Mouse (Mus musculus) forebrain, embryonic 14.5 days (tissue): Measurements from ENCODE around the gene Ostn. TPM values are rescaled to one million over a fixed set of nuclear protein-coding genes. Genes with fewer than 3 reads are reported as not detected.

Source experiments
- ATAC-seq: fragments of 200-750 bp; cut with Nextera tagmentation; 2 replicates; pipeline ENCODE4 v1.8.0; 2017; ENCODE audit warnings: mild to moderate bottlenecking, moderate library complexity
- DNase-seq: peaks from one replicate; pipeline ENCODE4 v3.0.0-alpha.2; 2015; ENCODE audit warnings: low spot score
- H3K27ac ChIP-seq: fragments of 300-500 bp; sonication (generic); 2 replicates; pipeline ENCODE4 v1.5.1; 2014; ENCODE audit warnings: low read depth, mild to moderate bottlenecking, control low read depth, low read length, moderate library complexity
- H3K27me3 ChIP-seq: fragments of 300-500 bp; sonication (generic); replicated peaks from 2 replicates; pipeline ENCODE4 v1.6.1; 2014; ENCODE audit warnings: low read length, control low read depth, mixed read lengths; ENCODE audit not compliant: control insufficient read depth, insufficient read depth
- H3K36me3 ChIP-seq: fragments of 300-500 bp; sonication (generic); 2 replicates; pipeline ENCODE4 v1.6.1; 2014; ENCODE audit warnings: low read length, control low read depth; ENCODE audit not compliant: control insufficient read depth, insufficient read depth
- H3K4me1 ChIP-seq: fragments of 300-500 bp; sonication (generic); 2 replicates; pipeline ENCODE4 v1.6.1; 2014; ENCODE audit warnings: antibody characterized with exemption, low read length, control low read depth; ENCODE audit not compliant: control insufficient read depth, insufficient read depth
- H3K4me2 ChIP-seq: fragments of 300-500 bp; sonication (generic); 2 replicates; pipeline ENCODE4 v1.6.1; 2014; ENCODE audit warnings: mild to moderate bottlenecking, control low read depth, low read length
- H3K4me3 ChIP-seq: fragments of 300-500 bp; sonication (generic); 2 replicates; pipeline ENCODE4 v1.5.1; 2014; ENCODE audit warnings: low read depth, low read length, control low read depth
- H3K9ac ChIP-seq: fragments of 300-500 bp; sonication (generic); 2 replicates; pipeline ENCODE4 v1.6.1; 2014; ENCODE audit warnings: mild to moderate bottlenecking, low read length, control low read depth, moderate library complexity
- H3K9me3 ChIP-seq: fragments of 300-500 bp; sonication (generic); replicated peaks from 2 replicates; pipeline ENCODE4 v1.6.1; 2016; ENCODE audit warnings: low read length, control low read depth, mixed read lengths; ENCODE audit not compliant: control insufficient read depth
- WGBS: fragments of 180-500 bp; shearing (Covaris S2); extraction: QIAGEN DNeasy Blood & Tissue Kit; methylation state at CpG from one replicate; pipeline ENCODE4 v1.1.7; 2014; 5-methylcytosine and 5-hydroxymethylcytosine counted together
- polyA plus RNA-seq: library from polyadenylated mRNA; unstranded; fragments of >200 nt; fragmentation: Nextera tagmentation; extraction: Ambion mirVana; gene quantifications from 2 replicates; pipeline ENCODE4 v1.2.1, GENCODE M21; 2014

Ostn gene
- polyA plus RNA-seq, 1 experiment from 2014 or later: not detected

GRCm38 (mm10) chr16:27349235-27349634 is 41.9 kb downstream of the Ostn start:
- H3K27ac ChIP-seq: no peak overlapping the region
- no peak overlapping the region for H3K9ac ChIP-seq
- no peak for DNase-seq
- no peak overlapping the region for H3K4me3 ChIP-seq
- H3K36me3 ChIP-seq: no peaks in the 10 kb centered on the region
- ATAC-seq: no peak
- H3K27me3 ChIP-seq: no peaks in the 10 kb centered on the region
- WGBS: 93% methylated on average over 2 of the region's 2 CpGs
- no peaks in the 10 kb centered on the region for H3K9me3 ChIP-seq
- no peak overlapping the region for H3K4me2 ChIP-seq
- H3K4me1 ChIP-seq: no peaks in the 10 kb centered on the region

DNA sequence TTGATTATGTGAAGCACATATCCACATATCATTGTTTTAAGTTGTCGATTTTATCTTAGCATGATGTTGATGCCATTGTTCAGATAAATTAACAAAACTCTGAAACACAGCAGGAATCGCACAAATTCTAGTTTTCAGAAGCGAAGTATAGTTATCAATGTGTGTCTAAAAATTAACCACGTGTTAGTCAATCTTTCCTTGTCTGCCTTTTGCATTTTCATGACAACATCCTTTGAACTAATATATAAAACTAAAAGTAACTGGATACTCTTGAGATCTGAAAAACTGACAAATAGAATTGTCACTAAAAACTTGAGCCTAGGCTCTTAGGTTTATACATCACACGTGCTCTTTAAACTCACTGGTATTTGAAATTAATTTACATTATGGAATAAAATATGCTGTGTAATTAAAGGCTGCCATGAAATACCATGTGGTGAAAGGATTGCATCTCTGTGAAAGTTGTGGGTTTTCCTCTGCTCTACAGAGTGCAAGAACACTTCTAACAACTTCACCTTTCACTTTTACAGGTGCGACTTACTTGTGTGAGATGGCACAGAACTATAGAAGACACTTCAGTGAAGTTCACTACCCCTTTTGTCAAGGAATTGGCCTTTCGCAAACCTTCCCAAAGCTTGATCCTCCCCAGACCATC is 42.7 kb downstream of the Ostn start:
- Histone ChIP-seq H3K4me2 (no peak overlapping the region), H3K4me3 (no peak overlapping the region), H3K9ac (no peak overlapping the region), H3K27me3 (no peaks in the 10 kb centered on the region), H3K36me3 (no peaks in the 10 kb centered on the region), H3K4me1 (no peaks in the 10 kb centered on the region), H3K27ac (no peak overlapping the region), H3K9me3 (no peaks in the 10 kb centered on the region)
- DNase-seq (no peak), ATAC-seq (no peak)
- WGBS: 93% methylated on average over 7 of the region's 7 CpGs

DNA sequence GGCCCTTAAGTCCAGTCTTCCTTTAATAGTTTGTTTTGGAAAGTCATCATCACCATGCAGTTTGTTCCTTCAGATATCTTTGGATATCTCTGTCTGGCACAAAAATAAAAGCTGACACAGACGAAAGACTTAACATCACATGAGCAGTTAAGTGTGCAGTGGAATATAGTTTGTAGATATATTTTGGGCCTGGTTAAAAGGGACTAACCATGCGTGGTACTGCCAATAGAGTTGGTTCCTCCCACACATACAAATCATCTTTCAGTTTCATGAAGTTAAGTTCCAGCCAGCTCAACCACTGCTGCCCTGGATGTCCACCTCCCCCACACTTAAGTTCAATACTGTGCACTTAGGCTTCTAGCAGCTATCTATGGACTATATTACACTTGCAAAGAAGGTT is 47.2 kb downstream of the Ostn start:
- Histone ChIP-seq H3K4me2 (no peak overlapping the region), H3K36me3 (no peaks in the 10 kb centered on the region), H3K4me1 (no peaks in the 10 kb centered on the region), H3K27me3 (no peaks in the 10 kb centered on the region), H3K27ac (no peak overlapping the region), H3K9me3 (no peaks in the 10 kb centered on the region), H3K4me3 (no peak overlapping the region), H3K9ac (no peak overlapping the region)
- DNase-seq (no peak), ATAC-seq (no peak)
- WGBS: 85% methylated on average over 2 of the region's 2 CpGs

DNA sequence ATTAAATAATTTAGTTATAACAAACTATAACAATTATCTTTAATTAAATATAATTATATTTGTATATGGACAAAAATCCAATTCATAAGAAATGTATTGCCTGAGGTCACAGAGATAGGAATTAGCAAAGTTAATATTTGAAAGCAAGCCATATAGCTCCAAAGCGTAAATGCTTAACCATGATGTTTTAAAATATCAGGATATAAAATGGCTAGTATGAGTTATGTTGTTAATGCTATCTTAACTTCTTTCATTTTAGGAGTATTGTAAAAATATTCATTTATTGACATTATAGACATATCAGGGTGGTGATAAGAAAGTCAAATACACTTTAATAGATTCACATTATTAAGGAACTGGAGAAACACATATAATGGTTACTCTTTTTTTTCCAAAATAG is 52.8 kb downstream of the Ostn start:
- H3K9me3 ChIP-seq: no peaks in the 10 kb centered on the region
- no peak overlapping the region for H3K9ac ChIP-seq
- H3K27me3 ChIP-seq: no peaks in the 10 kb centered on the region
- no peak for ATAC-seq
- H3K4me3 ChIP-seq: no peak overlapping the region
- H3K27ac ChIP-seq: no peak overlapping the region
- DNase-seq: no peak
- H3K4me2 ChIP-seq: no peak overlapping the region
- H3K4me1 ChIP-seq: no peaks in the 10 kb centered on the region
- H3K36me3 ChIP-seq: no peaks in the 10 kb centered on the region
- WGBS: 98% methylated on average over 1 of the region's 1 CpGs

- H3K9me3 ChIP-seq: no peaks in the 10 kb centered on the region
- no peak within 1 kb of the TSS for H3K4me2 ChIP-seq
- no peak for ATAC-seq
- no peaks in the 10 kb centered on the region for H3K27me3 ChIP-seq
- no peak for DNase-seq
- H3K27ac ChIP-seq: no peak within 1 kb of the TSS
- no peak within 1 kb of the TSS for H3K9ac ChIP-seq
- H3K4me3 ChIP-seq: no peak within 1 kb of the TSS
- no peaks in the 10 kb centered on the region for H3K4me1 ChIP-seq
- H3K36me3 ChIP-seq: no peaks in the 10 kb centered on the region
- WGBS: 75% methylated on average over 8 of the region's 8 CpGs
These were observed 62.9 kb downstream of the Ostn start, which contains the start of gene Uts2b for GRCm38 (mm10) chr16:27370191-27370590. Uts2b (minus strand) TSS chr16:27370239.

DNA sequence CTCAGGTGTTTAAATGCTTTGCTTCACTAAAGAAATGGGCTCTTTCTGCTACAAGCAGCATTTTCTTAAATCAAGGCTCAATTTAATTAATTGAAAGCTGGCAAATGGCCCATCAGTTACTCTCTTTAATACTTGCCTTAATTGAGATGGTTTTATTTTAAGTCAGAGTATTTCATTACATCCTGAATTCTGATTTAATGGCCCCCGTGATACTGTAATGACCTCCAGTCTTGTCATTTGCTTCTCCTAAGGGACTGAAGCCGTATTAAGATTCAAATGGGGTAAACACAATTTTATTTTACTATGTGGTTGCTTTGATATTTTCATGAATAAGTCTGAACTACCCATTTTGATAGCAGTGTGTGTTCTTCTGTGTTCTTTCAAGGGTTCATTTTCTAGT is 63.4 kb downstream of the Ostn start:
- Histone ChIP-seq H3K27ac (no peak overlapping the region), H3K4me3 (no peak overlapping the region), H3K4me2 (no peak overlapping the region), H3K36me3 (no peaks in the 10 kb centered on the region), H3K9me3 (no peaks in the 10 kb centered on the region), H3K4me1 (no peaks in the 10 kb centered on the region), H3K27me3 (no peaks in the 10 kb centered on the region), H3K9ac (no peak overlapping the region)
- DNase-seq: peak; percentile 35
- WGBS: 31% methylated on average over 2 of the region's 2 CpGs
- ATAC-seq: no peak

DNA sequence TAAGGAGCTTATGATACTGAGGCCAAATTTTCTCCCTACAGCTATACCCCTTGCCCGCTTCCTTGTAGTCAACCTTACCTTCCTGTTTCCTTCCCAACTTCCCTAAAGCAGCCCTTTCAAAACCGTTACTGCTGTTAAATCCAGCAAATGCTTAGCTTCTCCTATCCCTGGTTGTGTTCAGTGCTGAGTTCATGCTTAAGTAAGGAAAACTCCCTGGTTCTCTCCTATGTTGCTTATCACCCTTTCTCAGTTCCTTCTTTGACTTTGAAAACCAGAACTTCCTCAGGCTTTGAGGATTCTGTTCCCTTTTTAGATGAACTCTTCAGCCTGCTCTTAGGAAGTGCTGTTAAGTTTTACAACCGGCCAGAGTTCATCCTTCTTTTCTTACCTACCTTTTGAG is 66.8 kb downstream of the Ostn start:
- H3K27me3 ChIP-seq: no peaks in the 10 kb centered on the region
- H3K36me3 ChIP-seq: no peaks in the 10 kb centered on the region
- DNase-seq (no peak), ATAC-seq (no peak)
- no peak overlapping the region for H3K27ac ChIP-seq
- H3K4me1 ChIP-seq: no peaks in the 10 kb centered on the region
- H3K9me3 ChIP-seq: no peaks in the 10 kb centered on the region
- H3K4me3 ChIP-seq: no peak overlapping the region
- WGBS: 84% methylated on average over 3 of the region's 3 CpGs
- no peak overlapping the region for H3K4me2 ChIP-seq
- H3K9ac ChIP-seq: no peak overlapping the region

DNA sequence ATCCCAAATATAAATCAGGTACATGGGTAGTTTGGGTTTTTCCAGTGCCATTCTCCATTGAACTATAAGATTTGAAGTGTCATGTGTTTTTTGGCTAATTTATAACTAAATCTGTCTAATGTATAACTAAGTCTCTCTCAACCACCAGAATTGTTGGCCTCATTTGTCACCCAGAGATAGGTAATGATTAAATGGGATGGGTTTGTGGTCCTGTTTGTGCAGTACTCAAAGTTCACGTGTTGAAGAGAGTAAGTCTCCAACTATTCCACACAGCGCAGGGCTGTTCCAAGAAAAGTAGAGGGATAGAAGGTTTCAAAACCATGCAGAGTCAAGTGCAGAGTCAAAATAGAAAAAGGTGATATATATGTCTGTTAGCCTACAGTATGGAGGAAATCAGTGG is 68.0 kb downstream of the Ostn start:
- DNase-seq: no peak
- Histone ChIP-seq H3K36me3 (no peaks in the 10 kb centered on the region), H3K9me3 (no peaks in the 10 kb centered on the region), H3K4me3 (no peak overlapping the region), H3K4me2 (no peak overlapping the region), H3K4me1 (no peaks in the 10 kb centered on the region), H3K9ac (no peak overlapping the region), H3K27me3 (no peaks in the 10 kb centered on the region), H3K27ac (no peak overlapping the region)
- 97% methylated on average over 2 of the region's 2 CpGs for WGBS
- ATAC-seq: no peak

DNA sequence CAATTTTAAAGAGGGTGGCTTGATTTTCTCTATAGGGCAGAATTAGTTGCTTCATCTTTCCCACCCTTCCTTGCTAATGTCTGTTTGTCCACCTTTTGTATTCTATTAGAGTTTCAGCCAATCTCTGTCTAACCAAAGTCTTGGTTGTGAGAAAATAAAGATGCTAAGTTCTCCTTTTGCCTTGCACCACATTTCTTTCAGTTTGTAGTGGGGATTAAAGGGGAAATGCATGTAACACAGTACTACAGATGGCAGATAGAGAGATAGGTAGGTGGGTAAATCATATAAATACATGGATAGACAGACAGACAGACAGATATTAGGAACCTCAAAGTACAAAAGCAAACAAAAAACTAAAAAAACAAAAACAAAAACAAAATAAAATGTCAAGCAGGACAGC is 69.3 kb downstream of the Ostn start:
- no peak overlapping the region for H3K9ac ChIP-seq

More for the DNA sequence above, 69.3 kb downstream of the Ostn start:
- Histone ChIP-seq H3K4me1 (no peaks in the 10 kb centered on the region), H3K27ac (no peak overlapping the region), H3K27me3 (no peaks in the 10 kb centered on the region), H3K36me3 (no peaks in the 10 kb centered on the region), H3K4me2 (no peak overlapping the region), H3K9me3 (no peaks in the 10 kb centered on the region), H3K4me3 (no peak overlapping the region)
- DNase-seq (no peak), ATAC-seq (no peak)
